8 mouse cellular contexts compared by ENCODE assay signal in genomic region chr12:44209141-44209823, GRCm38 (mm10). TPM values are rescaled to one million over a fixed set of nuclear protein-coding genes. Genes with fewer than 3 reads are reported as not detected.
DNase-seq lines count a peak whose midpoint lies in the region; ATAC-seq and TF ChIP-seq lines count a peak whose summit lies in the region.

No protein-coding gene starts in this region.

- peaks cover 5 to 19% of the 10 kb centered on the region in 2 experiments; a peak in 3 of 4 replicates for H3K4me1 ChIP-seq in CH12.LX (ENCODE audit: control insufficient read depth in 1 of 2, insufficient read depth in 2 of 2)
- peaks cover 7% of the 10 kb centered on the region for H3K4me1 ChIP-seq in embryonic facial prominence, embryonic 13.5 days
- 0 out of 2 replicates have a peak, but pooled peaks cover 6% of the 10 kb centered on the region for H3K4me1 ChIP-seq in heart, embryonic 15.5 days (replicated peaks)
- H3K4me1 ChIP-seq in kidney, postnatal 0 days (replicated peaks; ENCODE audit: insufficient read depth, low read length): no peaks in the 10 kb centered on the region
- peaks cover 10% of the 10 kb centered on the region for H3K4me1 ChIP-seq in liver, postnatal 0 days (ENCODE audit: insufficient read depth)
- H3K4me1 ChIP-seq in olfactory bulb, adult 2 months (ENCODE audit: control insufficient read depth, insufficient read depth, low read length): no peaks in the 10 kb centered on the region

- peaks cover 7 to 11% of the 10 kb centered on the region in 2 experiments for H3K36me3 ChIP-seq in CH12.LX (replicated peaks in 1 of 2; ENCODE audit: control insufficient read depth in 1 of 2, insufficient read depth in 1 of 2, low read length in 1 of 2)
- peaks cover 4% of the 10 kb centered on the region for H3K36me3 ChIP-seq in embryonic facial prominence, embryonic 13.5 days
- H3K36me3 ChIP-seq in heart, embryonic 15.5 days: peaks cover 4% of the 10 kb centered on the region; the same call in 1 of the 2 replicates
- H3K36me3 ChIP-seq in kidney, postnatal 0 days (ENCODE audit: insufficient read depth, low read length): 0 out of 2 replicates have a peak, but pooled peaks cover 3% of the 10 kb centered on the region
- H3K36me3 ChIP-seq in liver, postnatal 0 days (replicated peaks; ENCODE audit: insufficient read depth, low read length): peaks cover 5% of the 10 kb centered on the region; the same call in 1 of the 2 replicates

- peak; percentile 27; the same call in 1 of the 2 replicates for ATAC-seq in embryonic facial prominence, embryonic 13.5 days (ENCODE audit: insufficient number of reproducible peaks, insufficient read depth, low FRiP score, low TSS enrichment, low read depth)
- ATAC-seq in heart, embryonic 15.5 days (replicated peaks; ENCODE audit: insufficient number of reproducible peaks, insufficient read depth, low FRiP score, low read depth): no peak; the same call in none of the 2 replicates
- ATAC-seq in kidney, postnatal 0 days (replicated peaks; ENCODE audit: low FRiP score, low read depth): peak; percentile 26; the same call in 1 of the 2 replicates
- ATAC-seq in liver, postnatal 0 days: peak; percentile 19; the same call in 1 of the 2 replicates
- no peak for ATAC-seq in monocyte, adult 5-6 weeks (replicated peaks; ENCODE audit: insufficient number of reproducible peaks, low FRiP score, low TSS enrichment, poor library complexity, severe bottlenecking)

- peak overlapping the region; percentile 68 for H3K4me2 ChIP-seq in CH12.LX (ENCODE audit: insufficient read depth, low read depth, poor library complexity, severe bottlenecking)
- peak overlapping the region; percentile 78 for H3K4me2 ChIP-seq in embryonic facial prominence, embryonic 13.5 days
- peak overlapping the region; percentile 71 for H3K4me2 ChIP-seq in heart, embryonic 15.5 days
- peak overlapping the region; percentile 84 for H3K4me2 ChIP-seq in kidney, postnatal 0 days (ENCODE audit: low read length)
- peak overlapping the region; percentile 90 for H3K4me2 ChIP-seq in liver, postnatal 0 days (ENCODE audit: low read depth, low read length)

- under 1% methylated on average over 37 of the region's 37 CpGs for WGBS in embryonic facial prominence, embryonic 13.5 days
- under 1% methylated on average over 37 of the region's 37 CpGs for WGBS in heart, embryonic 15.5 days
- 0% methylated on average over 37 of the region's 37 CpGs for WGBS in kidney, postnatal 0 days
- WGBS in liver, postnatal 0 days (ENCODE audit: insufficient replicate concordance): under 1% methylated on average over 34 of the region's 37 CpGs
- under 1% methylated on average over 37 of the region's 37 CpGs for WGBS in olfactory bulb, adult 2 months

- TF ChIP-seq RAD21 in CH12.LX (IDR thresholded peaks at IDR 0.05; ENCODE audit: low read depth, low read length): peak; percentile 14

- H3K27ac ChIP-seq in CH12.LX (ENCODE audit: insufficient read depth, low read depth): peak overlapping the region; percentile 54
- H3K27ac ChIP-seq in embryonic facial prominence, embryonic 13.5 days: peak overlapping the region; percentile 83
- peak overlapping the region; percentile 86 for H3K27ac ChIP-seq in heart, embryonic 15.5 days
- H3K27ac ChIP-seq in kidney, postnatal 0 days: peak overlapping the region; percentile 97
- peak overlapping the region; percentile 96 for H3K27ac ChIP-seq in liver, postnatal 0 days (ENCODE audit: low read depth)
- H3K27ac ChIP-seq in olfactory bulb, adult 2 months (ENCODE audit: insufficient read depth, low read depth, low read length): peak overlapping the region; percentile 93

- H3K4me3 ChIP-seq in CH12.LX (replicated peaks in 1 of 3; ENCODE audit: low read depth in 2 of 3, low read length in 2 of 3, poor library complexity in 1 of 3): peak overlapping the region; percentile 50 to 99 (median 98)
- H3K4me3 ChIP-seq in embryonic facial prominence, embryonic 13.5 days: peak overlapping the region; percentile 95
- peak overlapping the region; percentile 94 for H3K4me3 ChIP-seq in heart, embryonic 15.5 days
- peak overlapping the region; percentile 91 for H3K4me3 ChIP-seq in kidney, postnatal 0 days (replicated peaks; ENCODE audit: low read depth, low read length)
- H3K4me3 ChIP-seq in liver, postnatal 0 days (ENCODE audit: low read depth, low read length): peak overlapping the region; percentile 92
- H3K4me3 ChIP-seq in olfactory bulb, adult 2 months (ENCODE audit: insufficient read depth, low read depth, low read length): peak overlapping the region; percentile 100

- TF ChIP-seq EP300 in CH12.LX (IDR thresholded peaks at IDR 0.05; ENCODE audit: low read length): no peak
- TF ChIP-seq EP300 in liver, postnatal 0 days (IDR thresholded peaks at IDR 0.05; ENCODE audit: low read depth): no peak

- dilution Hi-C loops in CH12.LX (cut with MboI; ENCODE audit: extremely low pct_ligation_motif_present, extremely low pct_unique_long_range_greater_than_20kb, low sequenced_read_pairs): no loop called here

- peak overlapping the region; percentile 92 for H3K9ac ChIP-seq in CH12.LX (ENCODE audit: insufficient read depth, low read depth)
- peak overlapping the region; percentile 89 for H3K9ac ChIP-seq in embryonic facial prominence, embryonic 13.5 days
- peak overlapping the region; percentile 95 for H3K9ac ChIP-seq in heart, embryonic 15.5 days
- peak overlapping the region; percentile 95 for H3K9ac ChIP-seq in kidney, postnatal 0 days (ENCODE audit: low read depth, low read length)
- peak overlapping the region; percentile 97 for H3K9ac ChIP-seq in liver, postnatal 0 days (replicated peaks)

- H3K79me2 ChIP-seq in CH12.LX (replicated peaks; ENCODE audit: control insufficient read depth, extremely low read depth, insufficient read depth, poor library complexity, severe bottlenecking): peaks cover 18% of the 10 kb centered on the region

- no peaks in the 10 kb centered on the region for H3K27me3 ChIP-seq in CH12.LX (replicated peaks)
- H3K27me3 ChIP-seq in embryonic facial prominence, embryonic 13.5 days: no peaks in the 10 kb centered on the region
- H3K27me3 ChIP-seq in heart, embryonic 15.5 days: no peaks in the 10 kb centered on the region
- H3K27me3 ChIP-seq in kidney, postnatal 0 days (ENCODE audit: insufficient read depth, low read length): no peaks in the 10 kb centered on the region
- H3K27me3 ChIP-seq in liver, postnatal 0 days (ENCODE audit: insufficient read depth, low read length): no peaks in the 10 kb centered on the region

- TF ChIP-seq CTCF in CH12.LX (conservative IDR thresholded peaks at IDR 0.05 in 1 of 2, IDR thresholded peaks at IDR 0.05 in 1 of 2; ENCODE audit: low read depth in 2 of 2, low read length in 2 of 2): no peak
- TF ChIP-seq CTCF in kidney, postnatal 0 days (IDR thresholded peaks at IDR 0.05; ENCODE audit: low read depth): peak; percentile 14; the same call in 1 of the 2 replicates
- peak; percentile 17; the same call in 1 of the 2 replicates for TF ChIP-seq CTCF in liver, postnatal 0 days (IDR thresholded peaks at IDR 0.05; ENCODE audit: low read depth)
- no peak for TF ChIP-seq CTCF in olfactory bulb, adult 2 months (IDR thresholded peaks at IDR 0.05; ENCODE audit: insufficient read depth, low read depth, low read length)

- peak; percentile 43 for DNase-seq in CH12.LX (ENCODE audit: extremely low read depth)
- DNase-seq in adrenal gland, adult 8-10 months: peak; percentile 14
- peak; percentile 54 for DNase-seq in kidney, postnatal 0 days (ENCODE audit: low spot score)
- no peak for DNase-seq in liver, postnatal 0 days

- TF ChIP-seq POLR2A in CH12.LX (IDR thresholded peaks at IDR 0.05; ENCODE audit: low read depth, low read length): no peak
- TF ChIP-seq POLR2A in olfactory bulb, adult 2 months (IDR thresholded peaks at IDR 0.05; ENCODE audit: insufficient read depth, low read depth, low read length): no peak

- H3K9me3 ChIP-seq in CH12.LX (replicated peaks; ENCODE audit: low read length): no peaks in the 10 kb centered on the region
- H3K9me3 ChIP-seq in embryonic facial prominence, embryonic 13.5 days: no peaks in the 10 kb centered on the region
- H3K9me3 ChIP-seq in heart, embryonic 15.5 days (replicated peaks): no peaks in the 10 kb centered on the region
- no peaks in the 10 kb centered on the region for H3K9me3 ChIP-seq in kidney, postnatal 0 days (replicated peaks; ENCODE audit: low read length)
- H3K9me3 ChIP-seq in liver, postnatal 0 days (ENCODE audit: low read length): no peaks in the 10 kb centered on the region

- in situ Hi-C loops in CH12.LX (cut with MboI; ENCODE audit: low pct_ligation_motif_present, low pct_unique_long_range_greater_than_20kb, low sequenced_read_pairs): no loop called here

TF ChIP-seq in CH12.LX, 34 proteins besides CTCF, POLR2A, EP300 and RAD21 (continues in another document):
- TF ChIP-seq ZNF384 (IDR thresholded peaks at IDR 0.05; ENCODE audit: low read depth, low read length) (peak; percentile 80), JUND (conservative IDR thresholded peaks at IDR 0.05; ENCODE audit: low read depth, low read length) (no peak)

RNA-seq across cellular contexts. Expression of gene Dnajb9, which starts 0.8 kb away (rescaled TPM):
- 3.6 and 4.3 TPM in 2 replicates for total RNA-seq in CH12.LX (2012; rRNA removed)
- 15.0 and 16.0 TPM in 2 replicates for total RNA-seq in CH12.LX (2014; rRNA removed)
- 20.8 and 21.4 TPM in 2 replicates for polyA plus RNA-seq in CH12.LX (2012; ENCODE audit: insufficient read length, low read depth)
- total RNA-seq in adrenal gland, adult 8-10 months (2022): 10 to 100 TPM; 47.4 to 72.3 (median 50.4) TPM
- polyA plus RNA-seq in embryonic facial prominence, embryonic 13.5 days (2015; fragmentation: Nextera tagmentation; extraction: Ambion mirVana): 19.8 and 25.7 TPM in 2 replicates
- 20.1 and 22.8 TPM in 2 replicates for polyA plus RNA-seq in heart, embryonic 15.5 days (2015; fragmentation: Nextera tagmentation; extraction: Ambion mirVana)
- 38.9 and 39.0 TPM in 2 replicates for polyA plus RNA-seq in kidney, postnatal 0 days (2015; fragmentation: Nextera tagmentation; extraction: Ambion mirVana)
- 24.1 and 28.6 TPM in 2 replicates for polyA plus RNA-seq in liver, postnatal 0 days (2015; fragmentation: Nextera tagmentation; extraction: Ambion mirVana)
- not detected in 2 replicates for polyA plus RNA-seq in olfactory bulb, adult 2 months (2012; ENCODE audit: insufficient read depth, insufficient read length, low replicate concordance, missing spikeins)
- total RNA-seq in monocyte, adult 5-6 weeks (2017): 99.3 to 127 TPM (median 119 TPM) in 3 replicates

RNA-seq across cellular contexts. Expression of gene Pnpla8, which starts 11.9 kb away (rescaled TPM):
- total RNA-seq in CH12.LX (2012; rRNA removed) (30.1 and 32.3 TPM in 2 replicates), CH12.LX (2014; rRNA removed) (129 and 145 TPM in 2 replicates)
- 63.7 and 75.2 TPM in 2 replicates for polyA plus RNA-seq in CH12.LX (2012; ENCODE audit: insufficient read length, low read depth)
- 100 to 1,000 TPM in 3 of 4 experiments, 10 to 100 TPM in 1; 84.1 to 127 (median 109) TPM for total RNA-seq in adrenal gland, adult 8-10 months (2022)
- 61.2 and 63.5 TPM in 2 replicates for polyA plus RNA-seq in embryonic facial prominence, embryonic 13.5 days (2015; fragmentation: Nextera tagmentation; extraction: Ambion mirVana)
- 61.2 and 70.4 TPM in 2 replicates for polyA plus RNA-seq in heart, embryonic 15.5 days (2015; fragmentation: Nextera tagmentation; extraction: Ambion mirVana)
- 91.9 and 97.1 TPM in 2 replicates for polyA plus RNA-seq in kidney, postnatal 0 days (2015; fragmentation: Nextera tagmentation; extraction: Ambion mirVana)
- polyA plus RNA-seq in liver, postnatal 0 days (2015; fragmentation: Nextera tagmentation; extraction: Ambion mirVana): 49.6 and 53.5 TPM in 2 replicates
- 354 and 440 TPM in 2 replicates for polyA plus RNA-seq in olfactory bulb, adult 2 months (2012; ENCODE audit: insufficient read depth, insufficient read length, low replicate concordance, missing spikeins)
- total RNA-seq in monocyte, adult 5-6 weeks (2017): 44.8 to 55.6 TPM (median 51.6 TPM) in 3 replicates

Comparison
In these comparisons a context has a peak if more than half of its experiments do, and no peak if none do; other contexts are left out.
1. CTCF ChIP-seq: peak in kidney, postnatal 0 days (single experiment) and liver, postnatal 0 days (single experiment); none in CH12.LX (0 of 2) and olfactory bulb, adult 2 months (single experiment).
2. ATAC-seq: peak in embryonic facial prominence, embryonic 13.5 days (single experiment), kidney, postnatal 0 days (single experiment) and liver, postnatal 0 days (single experiment); none in heart, embryonic 15.5 days (single experiment) and monocyte, adult 5-6 weeks (single experiment).
3. Peak in every context shown above with its lines, with median percentiles within 50 percentile points of each other: H3K27ac ChIP-seq, H3K4me2 ChIP-seq, H3K4me3 ChIP-seq and H3K9ac ChIP-seq.